Mouse (Mus musculus) frontal cortex, adult 2 months (tissue): ENCODE results near the gene Gm10639. TPM values are rescaled to one million over a fixed set of nuclear protein-coding genes. Genes with fewer than 3 reads are reported as not detected.
"Not testable (repeated sequence)": the region's sequence is repeated elsewhere in the genome, so short reads cannot be mapped to it uniquely, and the experiment has no call there.

Source experiments
- DNase-seq, 2 experiments: peaks; one replicate each; pipeline ENCODE4 v3.0.0; 2022; ENCODE audit warnings: low spot score in 1 of 2; ENCODE audit errors: extremely low spot score in 1 of 2
- polyA plus RNA-seq: library from polyadenylated mRNA; depleted of rRNA; stranded (reverse); fragments of >200 nt; gene quantifications from 2 replicates; pipeline ENCODE4 v1.2.3, GENCODE M21; 2012; rRNA removed

Gm10639 gene
- polyA plus RNA-seq, result not detected in 2 replicates

GRCm38 (mm10) chr9:78289723-78290122 lies at the start of gene Gm10639:
TSS of gene Gm10639 (plus strand) at chr9:78289923.
- DNase-seq, result not testable (repeated sequence)

GRCm38 (mm10) chr9:78255683-78256470 lies 33.8 kb upstream of the Gm10639 start:
- DNase-seq, result not testable (repeated sequence)

- DNase-seq, result not testable (repeated sequence)
Measured at GRCm38 (mm10) chr9:78256914-78257313, 32.8 kb upstream of the Gm10639 start, which contains the start of gene Gm3776. TSS of gene Gm3776 (plus strand) at chr9:78257129.

GRCm38 (mm10) chr9:78259688-78260087 lies 30.0 kb upstream of the Gm10639 start:
- DNase-seq, result peak in 1 of 2 experiments; percentile 58

- not testable (repeated sequence) for DNase-seq
Measured at GRCm38 (mm10) chr9:78270945-78271344, 18.8 kb upstream of the Gm10639 start.

GRCm38 (mm10) chr9:78282002-78282711 lies 7.6 kb upstream of the Gm10639 start:
- not testable (repeated sequence) for DNase-seq

GRCm38 (mm10) chr9:78289063-78289462 lies 660 bp upstream of the Gm10639 start:
- DNase-seq, result not testable (repeated sequence)

GRCm38 (mm10) chr9:78292462-78292861 lies 2.7 kb downstream of the Gm10639 start:
- DNase-seq, result not testable (repeated sequence)

- DNase-seq, result not testable (repeated sequence)
Measured at GRCm38 (mm10) chr9:78293683-78294082, 4.0 kb downstream of the Gm10639 start.

GRCm38 (mm10) chr9:78294781-78295180 lies 5.1 kb downstream of the Gm10639 start:
- not testable (repeated sequence) for DNase-seq

- DNase-seq, result peak in 1 of 2 experiments; percentile 66
Measured at GRCm38 (mm10) chr9:78296089-78296488, 6.4 kb downstream of the Gm10639 start.

GRCm38 (mm10) chr9:78298232-78298631 lies 8.5 kb downstream of the Gm10639 start:
- no peak for DNase-seq

- DNase-seq, result not testable (repeated sequence)
Measured at GRCm38 (mm10) chr9:78299143-78299542, 9.4 kb downstream of the Gm10639 start.

- DNase-seq, result not testable (repeated sequence)
Measured at GRCm38 (mm10) chr9:78308122-78308521, 18.4 kb downstream of the Gm10639 start.

GRCm38 (mm10) chr9:78314696-78315095 lies 25.0 kb downstream of the Gm10639 start, which contains the start of gene Omt2a:
TSS of gene Omt2a (minus strand) at chr9:78314796.
- no peak for DNase-seq

- DNase-seq, result peak in 1 of 2 experiments; percentile 1
Measured at GRCm38 (mm10) chr9:78319499-78319898, 29.8 kb downstream of the Gm10639 start.

- not testable (repeated sequence) for DNase-seq
Measured at GRCm38 (mm10) chr9:78327289-78327688, 37.6 kb downstream of the Gm10639 start, which contains the start of gene Omt2b. TSS of gene Omt2b (plus strand) at chr9:78327589.

- DNase-seq, result not testable (repeated sequence)
Measured at GRCm38 (mm10) chr9:78337050-78337449, 47.3 kb downstream of the Gm10639 start.

- peak in 1 of 2 experiments; percentile 27 for DNase-seq
Measured at GRCm38 (mm10) chr9:78340324-78340723, 50.6 kb downstream of the Gm10639 start.

- DNase-seq, result not testable (repeated sequence)
Measured at GRCm38 (mm10) chr9:78342494-78342893, 52.8 kb downstream of the Gm10639 start.

GRCm38 (mm10) chr9:78343055-78343454 lies 53.3 kb downstream of the Gm10639 start:
- not testable (repeated sequence) for DNase-seq
